Mouse (Mus musculus) embryo, embryonic 11.5 days (tissue): Measurements from ENCODE around the gene Slc7a11.

Experiments
- DNase-seq: peaks from one replicate; pipeline ENCODE4 v3.0.0-alpha.2; 2012; ENCODE audit warnings: low read depth, low spot score

The Slc7a11 gene

DNA sequence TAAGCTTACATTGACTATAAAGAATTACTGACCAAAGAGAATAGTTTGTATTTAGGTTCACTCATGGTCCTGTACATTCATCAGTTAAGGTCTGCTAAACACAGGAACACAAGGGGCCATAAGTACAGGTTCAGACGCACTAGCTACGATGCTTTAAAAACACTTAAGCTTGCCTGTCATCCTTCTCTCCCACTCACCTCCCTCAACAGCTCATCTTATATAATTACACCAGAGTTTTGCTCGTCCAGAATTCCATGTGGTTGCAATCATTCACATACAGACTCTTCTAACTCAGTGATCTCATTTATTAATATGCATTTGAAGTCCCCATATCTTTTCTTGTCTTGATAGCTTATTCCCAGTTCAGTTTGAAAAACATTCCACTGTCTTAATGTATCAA lies 458.6 kb downstream of the Slc7a11 start:
- DNase-seq = peak; percentile 19

DNA sequence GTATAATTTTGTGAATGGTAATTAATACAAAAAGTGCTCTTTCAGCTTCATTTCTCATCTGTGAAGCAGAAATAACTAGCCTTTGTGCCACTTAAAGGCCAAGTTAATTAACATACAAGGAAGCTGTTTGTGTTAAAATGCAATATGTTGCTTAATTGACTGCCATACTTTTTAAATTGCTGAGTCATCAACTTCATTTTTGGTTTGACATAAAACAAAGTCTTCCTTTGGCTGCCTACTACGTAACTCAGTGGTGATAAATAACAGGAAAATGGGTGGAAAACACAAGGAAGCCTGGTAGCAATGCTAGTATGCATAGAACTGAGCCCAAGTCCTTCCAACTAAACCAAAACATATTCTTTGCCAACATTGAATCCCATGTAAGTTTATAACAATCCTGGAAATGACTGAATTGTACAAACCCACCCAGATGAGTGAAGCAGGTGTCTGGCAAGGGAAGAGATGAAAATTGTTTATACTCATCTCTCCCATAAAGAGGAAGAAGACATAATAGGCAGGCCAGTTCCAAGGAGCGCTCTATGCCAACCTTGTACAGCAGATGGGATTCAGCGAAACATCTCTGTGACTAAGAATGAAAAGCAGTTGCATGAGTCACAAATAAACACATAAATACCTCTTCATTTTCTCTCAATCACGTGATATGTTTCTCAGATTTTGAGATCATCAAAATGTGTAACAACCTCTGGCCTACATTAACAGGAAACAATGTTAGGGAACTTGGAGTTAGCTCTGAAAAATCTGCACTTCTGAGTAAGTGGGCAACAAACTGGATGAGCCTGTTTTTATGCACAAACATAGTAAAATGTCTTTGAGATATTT lies 459.8 kb downstream of the Slc7a11 start:
- no peak for DNase-seq

DNA sequence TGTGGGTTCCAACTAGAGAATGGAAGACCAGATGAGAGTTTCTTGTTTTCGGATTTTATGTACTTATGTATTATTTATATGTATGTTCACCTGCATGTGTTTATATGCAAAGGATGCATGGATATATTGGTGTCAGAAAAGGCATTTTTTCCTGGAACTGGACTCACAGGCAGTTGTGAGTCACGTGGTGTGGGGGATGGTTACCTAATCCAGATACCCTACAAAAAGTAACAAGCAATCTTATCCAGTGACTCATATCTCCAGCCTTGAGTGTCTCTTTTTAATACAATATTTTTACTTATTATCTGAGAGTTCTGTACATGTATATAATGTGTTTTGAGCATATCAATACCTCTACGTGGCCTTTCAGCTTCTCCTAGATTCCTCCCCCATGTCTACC lies 469.4 kb downstream of the Slc7a11 start:
- no peak for DNase-seq

DNA sequence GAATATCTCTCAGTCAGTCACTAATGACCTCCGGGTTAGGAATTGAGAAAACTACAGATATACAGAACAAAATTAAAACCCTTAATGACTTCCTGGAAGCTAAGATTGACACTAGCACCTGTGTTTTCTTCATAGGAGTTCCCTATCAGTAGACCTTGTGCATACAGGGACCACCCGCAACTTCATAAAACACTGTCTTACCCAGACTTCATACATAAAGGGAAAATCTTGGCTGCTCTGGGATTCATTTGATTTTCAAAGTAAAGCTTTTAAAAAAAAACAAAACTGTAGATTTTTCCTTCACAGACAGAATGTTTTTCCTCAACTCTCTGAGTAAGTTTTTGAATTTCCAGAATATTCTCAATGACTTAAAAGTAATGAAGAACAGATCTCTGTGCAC lies 477.8 kb downstream of the Slc7a11 start:
- DNase-seq = no peak

DNA sequence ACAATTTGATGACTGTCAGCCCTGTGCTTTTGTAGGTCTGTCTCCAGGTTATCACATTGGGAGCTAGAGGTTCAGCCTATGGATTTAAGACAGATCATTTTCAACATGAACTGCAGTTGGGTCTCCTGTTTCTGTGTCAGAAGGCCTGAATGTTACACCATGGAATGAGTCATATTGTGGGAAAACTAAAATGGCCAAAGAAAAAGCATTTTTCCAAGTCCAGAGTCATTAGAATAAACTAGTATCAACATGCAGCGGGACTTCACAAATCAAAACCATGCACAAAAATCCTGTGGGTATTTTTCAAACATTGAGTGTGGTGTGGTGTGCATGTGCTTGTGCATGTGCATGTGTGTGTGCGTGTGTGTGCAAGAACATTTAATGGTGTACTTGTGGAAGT lies 482.8 kb downstream of the Slc7a11 start:
- no peak for DNase-seq

DNA sequence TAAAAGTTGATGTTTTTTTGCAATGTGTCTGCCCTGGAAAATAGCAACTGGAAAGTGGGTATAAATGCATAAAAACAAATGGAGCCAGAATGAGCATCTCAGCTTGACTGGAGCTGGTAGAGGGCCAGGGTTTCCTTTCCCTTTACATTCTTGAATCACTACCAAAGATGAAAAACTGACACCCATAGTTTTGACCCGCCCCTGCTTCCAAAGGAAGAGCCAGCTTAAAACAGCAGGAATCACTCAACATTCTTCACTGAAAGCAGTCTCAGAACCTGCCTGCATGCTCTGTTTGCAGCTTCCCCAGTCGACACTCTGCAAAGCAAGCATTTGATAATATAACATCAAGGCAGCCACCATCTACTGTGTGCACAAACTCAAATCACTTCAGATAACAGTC lies 496.6 kb downstream of the Slc7a11 start:
- DNase-seq = no peak

DNA sequence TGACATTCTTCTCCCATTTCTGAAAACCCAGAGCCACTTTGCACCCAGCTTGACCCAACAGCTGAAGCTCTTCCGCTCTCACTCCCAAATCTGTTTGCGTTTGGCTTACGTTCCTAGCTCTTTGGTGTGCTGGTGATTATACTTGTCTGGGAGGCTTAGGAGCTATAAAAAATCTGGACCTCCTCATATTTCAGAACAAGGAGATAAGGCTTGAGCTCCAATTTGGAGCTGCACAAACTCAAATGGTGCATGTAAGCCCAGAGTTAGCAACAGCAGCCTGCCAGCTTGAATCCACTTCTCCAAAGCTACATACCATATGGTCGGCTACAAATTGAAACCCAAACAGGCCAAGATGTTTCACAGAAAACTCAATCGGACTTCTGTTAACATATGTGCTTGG lies 498.6 kb downstream of the Slc7a11 start:
- no peak for DNase-seq

DNA sequence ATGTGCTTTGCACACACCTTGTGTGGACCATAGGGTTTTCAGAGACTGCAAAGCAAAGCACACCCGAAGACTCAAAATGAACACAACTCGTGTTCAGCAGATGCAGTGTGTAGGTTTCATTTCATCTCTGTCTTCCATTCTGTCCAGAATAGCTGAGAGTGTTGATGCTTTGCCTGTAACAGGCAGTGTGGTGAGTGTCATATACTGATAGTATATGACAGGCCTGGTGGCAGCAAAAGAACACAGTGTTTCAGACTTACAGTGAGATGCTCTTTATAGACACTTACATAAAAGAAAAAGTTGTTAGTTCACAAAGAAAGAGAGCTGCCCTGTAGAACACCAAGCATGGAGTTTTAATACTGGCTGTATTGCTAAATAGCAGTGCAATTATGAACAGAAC lies 505.8 kb downstream of the Slc7a11 start:
- no peak for DNase-seq

DNA sequence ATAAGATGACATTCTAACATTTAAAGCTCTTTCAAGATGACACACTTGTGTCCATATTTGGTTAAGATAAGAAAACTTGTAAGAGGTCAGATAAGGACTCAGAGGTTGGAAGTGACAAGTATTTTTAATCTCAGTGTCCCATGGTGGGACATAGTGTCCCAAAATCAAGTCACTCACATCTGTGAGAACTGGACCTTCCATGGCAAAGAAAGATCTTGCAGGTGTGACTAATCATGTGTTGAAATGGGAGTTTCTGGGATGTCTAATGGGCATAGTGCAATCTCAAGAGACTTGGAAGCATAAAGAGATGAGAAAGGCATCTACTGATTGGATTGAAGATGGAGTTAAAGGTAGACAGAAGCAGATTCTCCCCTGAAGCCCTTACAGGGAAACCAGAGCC lies 513.9 kb downstream of the Slc7a11 start:
- no peak for DNase-seq

DNA sequence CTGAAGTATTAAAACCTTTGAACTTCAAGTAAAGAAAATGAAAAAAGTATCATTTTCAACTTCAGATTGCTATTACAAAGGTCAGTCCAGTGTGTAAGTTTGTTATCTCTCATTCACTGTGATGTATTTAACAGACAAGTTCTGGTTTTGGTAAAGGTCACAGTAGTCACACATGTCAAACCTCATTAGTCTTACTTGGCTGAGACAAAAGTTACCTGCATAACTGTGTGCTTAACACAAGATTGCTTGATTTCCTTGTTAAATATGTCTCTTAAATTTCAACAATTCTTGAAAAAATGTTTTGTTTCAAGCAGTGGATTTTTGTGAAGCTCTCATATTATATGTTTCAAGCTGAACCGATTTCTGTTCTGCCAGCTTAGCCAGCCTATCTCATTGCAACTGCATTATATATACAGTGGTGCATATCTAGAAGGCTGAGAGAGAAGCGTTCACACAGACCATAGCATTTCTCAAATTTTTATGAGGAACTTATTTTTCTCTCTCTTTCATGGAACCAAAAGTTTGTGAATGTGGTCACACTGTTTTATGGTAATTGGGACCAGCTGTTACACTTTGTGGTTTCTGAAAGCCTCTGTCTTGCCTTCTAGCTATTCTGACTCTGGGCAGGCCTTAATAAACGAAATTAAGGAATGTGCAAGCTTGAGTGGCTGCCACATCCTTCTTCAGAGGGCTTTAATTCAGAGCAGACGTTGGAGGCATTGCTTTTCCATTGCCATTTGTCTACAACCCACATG lies 514.7 kb downstream of the Slc7a11 start:
- no peak for DNase-seq

DNA sequence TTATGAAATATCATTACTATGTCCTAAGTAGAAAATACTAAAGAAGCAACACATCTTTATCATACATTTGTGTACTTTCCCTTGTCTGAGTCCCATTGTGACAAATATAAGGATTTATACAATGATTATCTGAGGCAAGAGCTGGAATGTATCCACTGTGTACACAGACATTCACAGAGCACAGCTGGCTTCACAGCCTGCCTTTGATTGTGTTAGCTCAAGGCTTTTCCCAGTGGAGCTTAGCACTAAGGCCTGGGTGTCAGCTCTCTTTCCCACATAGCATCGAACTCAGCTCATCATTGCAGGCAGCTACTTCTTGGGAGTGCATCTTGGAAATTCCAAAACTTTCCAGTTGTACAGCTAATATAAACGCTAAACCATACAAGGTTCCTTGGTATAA lies 529.5 kb downstream of the Slc7a11 start:
- no peak for DNase-seq

DNA sequence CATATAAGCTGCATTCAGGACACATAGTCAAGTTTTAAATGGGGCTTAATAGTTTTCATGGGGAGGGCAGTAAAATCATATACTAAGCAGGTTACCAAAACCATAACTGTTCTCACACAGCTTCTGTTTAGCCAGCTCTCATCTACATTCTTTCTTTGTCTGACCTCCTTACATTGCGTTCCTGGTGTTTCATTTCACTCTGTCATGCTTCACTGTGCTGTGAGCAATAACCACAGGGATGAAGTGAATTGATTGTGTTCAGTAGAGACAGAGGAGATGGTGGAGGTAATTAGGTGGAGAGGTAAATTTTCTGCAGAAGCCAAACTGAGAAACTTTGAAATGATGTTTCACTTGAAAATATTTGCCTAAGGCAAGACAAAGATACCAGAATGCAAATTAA lies 532.5 kb downstream of the Slc7a11 start:
- no peak for DNase-seq

DNA sequence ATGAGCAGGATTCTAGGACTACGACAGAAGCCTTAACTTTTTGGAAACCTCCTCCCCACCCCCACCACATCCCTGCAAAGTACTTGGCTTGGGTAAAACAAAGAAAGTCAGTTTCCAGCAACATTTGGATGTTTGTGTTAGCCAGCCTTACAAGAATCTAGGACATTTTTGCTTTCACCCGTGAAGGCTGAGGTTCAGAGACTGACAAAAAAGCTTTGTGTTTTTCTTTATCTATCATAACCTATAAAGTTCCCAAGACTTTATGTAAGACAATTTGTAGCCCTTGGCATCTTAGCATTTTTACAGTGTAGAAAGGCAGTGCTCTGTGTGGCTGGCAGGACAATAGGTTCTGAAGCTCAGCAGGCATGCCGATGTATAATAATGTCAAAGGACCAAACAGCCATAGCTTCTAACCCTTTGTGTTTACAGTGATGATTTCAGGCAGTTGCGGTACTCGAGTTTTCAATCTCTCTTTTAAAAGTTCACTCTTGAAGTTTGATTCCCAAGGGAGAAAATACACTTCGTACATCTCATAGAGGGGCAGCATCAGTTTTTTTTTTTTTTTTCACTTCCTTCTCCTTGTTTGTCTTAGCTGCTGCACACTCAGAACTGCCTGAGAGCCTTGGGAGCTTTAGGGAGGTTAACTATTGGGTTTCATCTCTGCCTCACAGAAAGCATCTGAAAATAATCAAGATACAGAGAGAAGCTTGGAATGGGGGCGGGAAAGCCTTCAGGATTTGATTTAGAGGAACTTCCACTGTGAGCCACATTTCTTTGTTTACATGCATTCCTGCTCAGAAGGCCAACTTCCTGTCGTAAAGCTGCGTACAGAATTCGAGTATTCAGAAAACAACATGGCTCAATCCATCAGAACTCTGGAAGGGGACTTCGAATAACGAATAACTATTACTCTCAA lies 534.7 kb downstream of the Slc7a11 start:
- peak; percentile 57 for DNase-seq

DNA sequence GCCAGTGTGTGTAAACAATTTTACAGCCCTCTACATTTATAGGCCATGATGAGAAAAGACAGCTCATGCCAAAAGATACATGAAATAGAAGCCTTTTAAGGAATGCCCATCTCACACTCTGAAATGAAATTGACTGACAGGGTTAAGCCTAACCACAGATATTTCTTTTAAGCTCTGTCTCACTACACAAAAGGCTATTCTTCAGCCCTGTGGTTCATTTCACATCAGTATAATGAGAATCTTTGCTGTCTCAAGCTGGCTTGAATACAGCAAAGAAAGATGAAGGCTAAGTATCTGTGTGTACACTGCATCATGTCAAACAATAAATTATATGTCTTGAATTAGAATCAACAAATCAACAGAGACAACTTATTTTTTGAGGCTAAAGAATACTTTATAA lies 549.5 kb downstream of the Slc7a11 start:
- no peak for DNase-seq

DNA sequence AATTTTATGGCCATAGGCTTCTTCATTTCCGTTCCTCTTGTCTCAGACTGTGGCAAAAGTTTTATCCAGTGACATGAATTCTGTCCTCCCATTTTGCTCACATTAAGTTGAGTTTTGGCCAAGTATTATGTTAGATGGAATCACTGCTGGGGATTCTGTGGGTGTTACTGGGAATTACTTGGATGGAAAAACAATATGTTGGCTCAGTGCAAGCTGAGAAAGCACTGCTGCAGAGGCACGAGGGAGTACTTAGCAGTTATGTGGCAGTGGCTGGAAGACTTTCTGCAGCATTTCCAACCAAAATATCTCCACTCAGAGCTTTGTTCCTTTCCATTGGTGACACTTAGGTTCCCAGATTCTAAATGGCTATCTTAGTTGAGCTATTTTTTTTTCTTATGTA lies 556.1 kb downstream of the Slc7a11 start:
- no peak for DNase-seq

DNA sequence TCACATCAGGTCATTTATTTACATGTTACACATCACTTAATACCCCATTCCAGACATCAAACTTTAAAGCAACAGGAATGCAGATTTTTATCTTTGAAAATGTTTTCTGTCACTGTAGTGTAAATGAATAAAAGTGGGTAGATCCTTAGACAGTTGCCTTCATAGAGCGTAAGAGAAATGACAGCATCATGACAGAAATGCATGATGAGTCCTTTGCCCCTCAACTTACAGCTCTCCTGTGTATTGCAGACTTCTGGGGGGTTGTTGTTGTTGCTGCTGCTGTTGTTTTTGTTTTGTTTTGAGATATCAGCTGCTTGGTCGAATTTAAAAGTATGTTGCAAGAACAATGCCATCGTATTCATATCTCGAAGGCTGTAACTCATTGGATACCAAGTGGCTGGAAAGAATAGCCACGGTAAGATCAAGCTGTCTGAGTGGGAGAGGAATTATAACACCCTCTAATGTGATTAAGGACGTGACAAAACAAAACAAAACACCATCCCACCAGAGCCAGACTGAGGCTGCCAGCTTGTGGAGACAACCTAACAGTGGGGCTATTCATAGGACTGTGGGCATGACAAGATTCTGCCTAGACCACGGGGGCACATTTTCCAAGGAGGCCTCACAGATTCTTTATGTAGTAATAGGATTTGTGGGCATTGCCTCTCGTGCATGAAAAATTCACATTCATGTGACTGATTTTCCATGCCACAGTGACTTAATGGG lies 557.0 kb downstream of the Slc7a11 start:
- DNase-seq = no peak

DNA sequence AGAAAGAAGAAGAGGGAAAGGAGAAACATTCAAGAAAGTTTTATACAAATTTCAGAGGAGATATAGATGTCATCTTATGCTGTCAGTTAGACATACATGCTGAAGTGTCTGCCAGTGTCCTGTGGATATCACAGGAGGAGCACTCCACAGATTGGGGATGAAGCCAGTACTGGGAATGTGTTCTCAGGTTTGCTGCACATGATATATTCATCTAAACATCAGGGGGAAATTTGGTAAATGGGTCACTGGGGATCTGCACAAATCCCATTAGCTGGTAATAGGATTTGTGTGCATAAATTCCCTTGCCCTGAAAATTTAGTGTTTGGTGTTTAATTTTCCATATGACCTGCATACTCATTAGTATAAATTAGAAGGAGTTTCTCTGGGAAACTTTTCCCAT lies 562.9 kb downstream of the Slc7a11 start:
- no peak for DNase-seq

DNA sequence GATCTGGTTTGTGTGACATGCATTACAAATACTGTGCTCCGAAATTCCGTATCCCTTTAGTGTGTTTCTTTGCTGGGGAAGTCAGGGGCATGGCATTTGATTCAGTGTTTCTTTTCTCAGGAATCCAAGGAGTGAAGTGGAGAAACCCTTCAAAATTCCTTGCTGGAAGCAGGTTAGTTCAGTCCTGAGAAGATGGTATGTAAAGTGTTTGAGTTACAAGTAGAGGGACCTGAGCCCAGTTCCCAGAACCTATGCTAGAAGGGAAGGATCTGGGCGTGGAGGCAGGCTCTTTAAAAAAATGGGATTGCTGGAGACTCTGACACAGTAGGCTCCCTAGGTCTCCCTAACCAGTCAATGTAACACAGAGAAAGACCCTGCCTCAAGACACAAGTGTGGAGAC lies 572.6 kb downstream of the Slc7a11 start:
- DNase-seq = no peak

DNA sequence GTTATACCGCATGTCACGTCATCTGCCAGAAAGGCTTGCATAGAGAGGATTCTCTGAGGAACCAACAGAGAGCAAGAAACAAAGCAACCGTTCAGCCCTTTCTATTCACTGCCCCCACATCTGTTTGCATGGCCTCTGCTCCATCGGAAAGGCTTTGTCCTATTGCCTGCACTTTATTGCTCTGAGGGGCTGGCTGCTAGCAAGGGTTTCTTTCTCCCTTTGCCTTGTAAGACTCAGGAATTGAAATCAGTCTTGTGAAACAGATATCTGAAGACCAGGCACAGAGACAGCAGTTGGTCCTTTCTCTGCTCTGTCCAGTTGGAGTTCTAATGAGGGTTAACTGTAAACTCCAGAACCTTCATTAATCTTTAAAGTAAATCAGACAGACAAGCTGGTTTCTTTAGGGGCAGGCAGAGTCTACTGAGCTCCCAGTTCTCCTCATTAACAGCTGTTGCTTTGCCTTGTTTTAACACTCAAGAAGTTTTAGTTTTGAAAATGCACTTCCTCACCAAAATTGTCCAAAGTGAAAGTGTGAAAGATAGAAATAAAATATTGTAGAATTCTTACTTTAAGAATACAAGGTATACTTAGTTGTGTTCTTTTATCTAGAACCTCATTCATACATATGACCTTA lies 575.3 kb downstream of the Slc7a11 start:
- no peak for DNase-seq

DNA sequence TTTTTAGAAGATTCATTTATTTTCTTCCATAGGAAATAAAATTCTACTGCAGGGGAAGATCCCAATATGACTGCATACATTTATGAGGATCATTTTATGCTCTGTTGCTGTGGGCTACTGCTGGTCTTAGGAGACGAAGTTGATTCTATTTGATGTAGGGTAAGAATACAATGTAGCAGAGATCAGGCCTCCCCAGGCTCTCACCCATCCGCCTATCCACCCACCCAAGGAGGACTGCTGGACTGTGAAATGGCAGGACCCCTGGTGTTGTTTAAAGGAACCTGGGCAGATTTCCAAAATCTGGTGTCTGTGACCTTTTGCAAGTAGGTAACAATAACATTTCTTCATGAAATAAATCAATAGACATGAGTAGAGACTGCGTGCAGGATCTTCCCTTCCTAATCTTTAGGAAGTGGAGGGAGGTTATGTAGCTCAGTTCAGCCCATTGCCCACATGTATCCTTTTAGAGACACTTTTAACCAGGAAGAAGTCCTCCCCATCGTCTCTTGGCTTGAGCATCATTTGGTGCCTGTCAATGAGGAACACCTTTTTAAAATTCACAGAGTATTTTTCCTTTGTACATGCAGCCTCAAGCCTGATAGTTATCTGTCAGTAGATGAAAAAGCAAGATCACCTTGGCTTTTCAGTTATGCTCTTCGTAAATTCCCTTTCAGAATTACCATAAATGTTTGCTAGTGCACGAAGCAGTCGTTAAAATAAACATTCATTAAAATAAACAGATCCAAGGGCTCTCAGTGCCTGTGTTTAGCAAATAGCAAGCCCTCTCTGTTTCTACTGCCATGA lies 576.1 kb downstream of the Slc7a11 start:
- no peak for DNase-seq
